Mouse (Mus musculus): Measurements from ENCODE around the gene Itih4.

DNA sequence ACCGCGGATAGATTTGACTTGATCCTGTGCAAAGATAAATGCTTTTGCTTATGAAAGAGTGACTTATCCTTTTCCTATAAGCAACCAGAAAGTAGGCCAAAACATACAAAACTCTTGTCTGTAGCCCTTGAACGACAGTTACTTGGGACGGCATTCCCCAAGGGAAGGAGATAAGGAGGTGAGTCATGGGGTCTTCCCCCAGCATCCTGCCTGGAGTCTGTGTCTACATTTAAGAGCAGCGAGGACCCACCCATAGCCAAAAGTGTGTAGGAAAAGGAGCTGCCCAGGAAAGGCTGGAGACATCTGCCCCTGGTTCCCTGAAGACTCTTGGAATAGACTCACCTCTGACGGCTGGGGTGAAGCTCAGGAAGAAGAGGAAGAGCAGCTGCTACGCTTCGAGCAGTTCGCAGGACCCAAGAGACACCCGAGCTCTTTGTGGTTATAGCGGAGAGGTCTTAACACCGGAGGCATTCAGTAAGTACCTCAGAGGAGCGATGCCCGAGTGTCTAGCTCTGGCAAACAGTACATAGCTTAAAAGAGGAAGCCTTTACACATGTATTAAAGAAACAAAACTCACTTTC is 48.8 kb upstream of the Itih4 start:
- no peak for TF ChIP-seq POLR2A (IDR thresholded peaks at IDR 0.05; ENCODE audit: low read depth, low read length)
- TF ChIP-seq CTCF (IDR thresholded peaks at IDR 0.05; ENCODE audit: extremely low read depth, insufficient read length, insufficient replicate concordance, low read depth, low read length), result no peak

Data from small intestine, adult 2 months (tissue).